Mouse (Mus musculus) limb, embryonic 11.5 days (tissue): Measurements from ENCODE around the gene Tmem95. TPM values are rescaled to one million over a fixed set of nuclear protein-coding genes. Genes with fewer than 3 reads are reported as not detected.

ENCODE experiments used
- ATAC-seq: fragments of 200-750 bp; cut with Nextera tagmentation; 2 replicates; pipeline ENCODE4 v1.8.0; 2017; ENCODE audit warnings: low read depth; ENCODE audit not compliant: insufficient number of reproducible peaks, low FRiP score, low TSS enrichment
- DNase-seq: peaks from one replicate; pipeline ENCODE4 v3.0.0-alpha.2; 2015; ENCODE audit warnings: low spot score
- H3K27ac ChIP-seq: fragments of 300-500 bp; sonication (generic); replicated peaks from 2 replicates; pipeline ENCODE4 v1.5.1; 2014; ENCODE audit warnings: low read depth, mild to moderate bottlenecking, low read length
- H3K27me3 ChIP-seq: fragments of 300-500 bp; sonication (generic); 2 replicates; pipeline ENCODE4 v1.6.1; 2014; ENCODE audit warnings: mild to moderate bottlenecking, low read length, mixed read lengths; ENCODE audit not compliant: control insufficient read depth, insufficient read depth
- H3K36me3 ChIP-seq: fragments of 300-500 bp; sonication (generic); 2 replicates; pipeline ENCODE4 v1.6.1; 2014; ENCODE audit warnings: mild to moderate bottlenecking, low read length, moderate library complexity, mixed read lengths; ENCODE audit not compliant: control insufficient read depth, insufficient read depth
- H3K4me1 ChIP-seq: fragments of 300-500 bp; sonication (generic); 2 replicates; pipeline ENCODE4 v1.6.1; 2014; ENCODE audit warnings: low read length, mixed read lengths; ENCODE audit not compliant: control insufficient read depth, insufficient read depth
- H3K4me2 ChIP-seq: fragments of 300-500 bp; sonication (generic); 2 replicates; pipeline ENCODE4 v1.6.1; 2014; ENCODE audit warnings: low read depth, mild to moderate bottlenecking, moderate library complexity; ENCODE audit not compliant: severe bottlenecking
- H3K4me3 ChIP-seq: fragments of 300-500 bp; sonication (generic); 2 replicates; pipeline ENCODE4 v1.5.1; 2014; ENCODE audit warnings: low read depth, low read length
- H3K9ac ChIP-seq: fragments of 300-500 bp; sonication (generic); 2 replicates; pipeline ENCODE4 v1.6.1; 2014; ENCODE audit warnings: mild to moderate bottlenecking, low read length
- H3K9me3 ChIP-seq: fragments of 300-500 bp; sonication (generic); 2 replicates; pipeline ENCODE4 v1.6.1; 2016; ENCODE audit warnings: low read length; ENCODE audit not compliant: control insufficient read depth
- WGBS: fragments of 180-500 bp; shearing (Covaris S2); extraction: QIAGEN DNeasy Blood & Tissue Kit; methylation state at CpG from one replicate; pipeline ENCODE4 v1.1.7; 2014; 5-methylcytosine and 5-hydroxymethylcytosine counted together
- polyA plus RNA-seq: library from polyadenylated mRNA; unstranded; fragments of >200 nt; fragmentation: Nextera tagmentation; extraction: Ambion mirVana; gene quantifications from 2 replicates; pipeline ENCODE4 v1.2.1, GENCODE M21; 2014

The Tmem95 gene
- polyA plus RNA-seq, 1 experiment from 2014 or later, result not detected

- Histone ChIP-seq H3K4me3 (peak overlapping the region; percentile 74; the same call in 1 of the 2 replicates), H3K4me2 (peak overlapping the region; percentile 90), H3K9ac (no peak overlapping the region), H3K27ac (no peak overlapping the region), H3K27me3 (no peaks in the 10 kb centered on the region), H3K4me1 (peaks cover 18% of the 10 kb centered on the region), H3K9me3 (no peaks in the 10 kb centered on the region), H3K36me3 (peaks cover 34% of the 10 kb centered on the region)
- WGBS, result 88% methylated on average over 13 of the region's 13 CpGs
- no peak for ATAC-seq
- DNase-seq, result no peak
Observed at GRCm38 (mm10) chr11:69902972-69903371, 25.2 kb upstream of the Tmem95 start.

GRCm38 (mm10) chr11:69901993-69902392 is 24.2 kb upstream of the Tmem95 start:
- peak overlapping the region; percentile 74 for H3K4me3 ChIP-seq
- peak overlapping the region; percentile 90 for H3K4me2 ChIP-seq
- no peaks in the 10 kb centered on the region for H3K9me3 ChIP-seq
- H3K36me3 ChIP-seq, result peaks cover 31% of the 10 kb centered on the region
- no peak for DNase-seq
- H3K4me1 ChIP-seq, result peaks cover 18% of the 10 kb centered on the region
- no peak; the same call in 1 of the 2 replicates for ATAC-seq
- H3K27me3 ChIP-seq, result no peaks in the 10 kb centered on the region
- under 1% methylated on average over 39 of the region's 39 CpGs for WGBS
- peak overlapping the region; percentile 97 for H3K27ac ChIP-seq
- peak overlapping the region; percentile 99 for H3K9ac ChIP-seq

- Histone ChIP-seq H3K4me3 (peak overlapping the region; percentile 74), H3K4me1 (peaks cover 18% of the 10 kb centered on the region), H3K27me3 (no peaks in the 10 kb centered on the region), H3K9ac (peak overlapping the region; percentile 99), H3K36me3 (peaks cover 26% of the 10 kb centered on the region), H3K27ac (peak overlapping the region; percentile 97), H3K9me3 (no peaks in the 10 kb centered on the region), H3K4me2 (peak overlapping the region; percentile 90)
- DNase-seq (peak; percentile 95), ATAC-seq (peak; percentile 64)
- under 1% methylated on average over 42 of the region's 42 CpGs for WGBS
Observed at GRCm38 (mm10) chr11:69901406-69901846, 23.6 kb upstream of the Tmem95 start.

- ATAC-seq (peak; percentile 94), DNase-seq (peak; percentile 91)
- Histone ChIP-seq H3K27ac (peak within 1 kb of the TSS; percentile 97), H3K4me1 (peaks cover 18% of the 10 kb centered on the region), H3K4me2 (peak within 1 kb of the TSS; percentile 90), H3K36me3 (peaks cover 20% of the 10 kb centered on the region), H3K4me3 (peak within 1 kb of the TSS; percentile 74), H3K9ac (peak within 1 kb of the TSS; percentile 99), H3K9me3 (no peaks in the 10 kb centered on the region), H3K27me3 (no peaks in the 10 kb centered on the region)
- under 1% methylated on average over 38 of the region's 38 CpGs for WGBS
Observed at GRCm38 (mm10) chr11:69900471-69901405, 22.9 kb upstream of the Tmem95 start, which contains the start of the genes 2810408A11Rik and Neurl4. 2810408A11Rik (minus strand) TSS chr11:69900987. Neurl4 (plus strand) TSS chr11:69901072.

GRCm38 (mm10) chr11:69899870-69900269 is 22.1 kb upstream of the Tmem95 start:
- no peak overlapping the region; the same call in 1 of the 2 replicates for H3K27ac ChIP-seq
- peak overlapping the region; percentile 90 for H3K4me2 ChIP-seq
- DNase-seq (no peak), ATAC-seq (no peak)
- H3K27me3 ChIP-seq, result no peaks in the 10 kb centered on the region
- H3K9ac ChIP-seq, result peak overlapping the region; percentile 99
- H3K4me3 ChIP-seq, result peak overlapping the region; percentile 74
- 20% methylated on average over 4 of the region's 4 CpGs for WGBS
- peaks cover 18% of the 10 kb centered on the region for H3K4me1 ChIP-seq
- no peaks in the 10 kb centered on the region for H3K9me3 ChIP-seq
- peaks cover 15% of the 10 kb centered on the region for H3K36me3 ChIP-seq

- Histone ChIP-seq H3K9ac (no peak within 1 kb of the TSS), H3K36me3 (no peaks in the 10 kb centered on the region), H3K4me2 (no peak within 1 kb of the TSS), H3K4me3 (no peak within 1 kb of the TSS), H3K27ac (no peak within 1 kb of the TSS), H3K4me1 (peaks cover 10% of the 10 kb centered on the region), H3K9me3 (no peaks in the 10 kb centered on the region), H3K27me3 (no peaks in the 10 kb centered on the region)
- DNase-seq (no peak), ATAC-seq (no peak)
- 78% methylated on average over 4 of the region's 4 CpGs for whole genome bisulfite sequencing
Observed at GRCm38 (mm10) chr11:69895291-69895690, 17.5 kb upstream of the Tmem95 start, which contains the start of gene Acap1. Acap1 (minus strand) TSS chr11:69895539.

- ATAC-seq (no peak), DNase-seq (no peak)
- Histone ChIP-seq H3K27ac (no peak overlapping the region), H3K36me3 (no peaks in the 10 kb centered on the region), H3K9me3 (no peaks in the 10 kb centered on the region), H3K4me1 (peaks cover 7% of the 10 kb centered on the region), H3K4me2 (no peak overlapping the region), H3K9ac (no peak overlapping the region), H3K4me3 (no peak overlapping the region), H3K27me3 (no peaks in the 10 kb centered on the region)
- 70% methylated on average over 5 of the region's 5 CpGs for WGBS
Observed at GRCm38 (mm10) chr11:69894671-69895070, 16.9 kb upstream of the Tmem95 start.

- 83% methylated on average over 4 of the region's 4 CpGs for whole genome bisulfite sequencing
- no peaks in the 10 kb centered on the region for H3K4me1 ChIP-seq
- H3K4me3 ChIP-seq, result no peak overlapping the region
- H3K9ac ChIP-seq, result no peak overlapping the region
- ATAC-seq (no peak), DNase-seq (no peak)
- H3K36me3 ChIP-seq, result no peaks in the 10 kb centered on the region
- no peak overlapping the region for H3K27ac ChIP-seq
- no peaks in the 10 kb centered on the region for H3K9me3 ChIP-seq
- no peaks in the 10 kb centered on the region for H3K27me3 ChIP-seq
- no peak overlapping the region for H3K4me2 ChIP-seq
Observed at GRCm38 (mm10) chr11:69891482-69891881, 13.7 kb upstream of the Tmem95 start.
